Mouse (Mus musculus): Measurements from ENCODE around the gene Osbpl3. TPM values are rescaled to one million over a fixed set of nuclear protein-coding genes. Genes with fewer than 3 reads are reported as not detected.

Gene Osbpl3
- polyA plus RNA-seq, 1 experiment: 23.3 TPM

DNA sequence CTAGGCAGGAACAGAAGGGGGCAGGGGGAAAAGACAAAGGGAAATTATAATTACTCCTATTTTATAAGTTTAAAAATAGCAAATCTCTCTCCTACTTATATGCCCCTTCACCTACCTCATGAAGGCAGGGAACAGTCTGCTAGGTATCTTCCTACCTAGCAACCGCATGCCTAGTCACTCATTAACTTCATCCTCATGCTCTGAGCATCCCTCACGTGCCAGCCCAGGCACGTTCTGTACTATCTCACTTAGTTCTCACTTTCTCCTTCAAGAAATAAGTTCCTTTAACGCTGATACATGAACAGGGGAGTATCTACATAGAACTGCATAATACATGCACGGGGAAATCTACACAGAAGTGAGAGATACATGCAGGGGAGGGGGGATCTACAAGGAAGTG is 92.6 kb downstream of the Osbpl3 start:
- TF ChIP-seq EP300 (IDR thresholded peaks at IDR 0.05; ENCODE audit: insufficient read depth, low read depth, low read length) (no peak), CTCF (IDR thresholded peaks at IDR 0.05; ENCODE audit: low read depth, low read length) (no peak), POLR2A (IDR thresholded peaks at IDR 0.05; ENCODE audit: insufficient read depth, low read length) (no peak)
- H3K36me3 ChIP-seq (ENCODE audit: control insufficient read depth, insufficient read depth, low read length, poor library complexity, severe bottlenecking): no peaks in the 10 kb centered on the region
- H3K9me3 ChIP-seq (replicated peaks; ENCODE audit: control insufficient read depth, insufficient read depth, low read length, poor library complexity, severe bottlenecking): no peaks in the 10 kb centered on the region
- no peak overlapping the region for H3K9ac ChIP-seq (ENCODE audit: low read depth, poor library complexity, severe bottlenecking)
- no peak overlapping the region for H3K4me3 ChIP-seq (ENCODE audit: low read depth, low read length)
- H3K4me1 ChIP-seq (ENCODE audit: control insufficient read depth, insufficient read depth, low read length): no peaks in the 10 kb centered on the region
- no peak overlapping the region for H3K27ac ChIP-seq (ENCODE audit: insufficient read depth, low read length)
- no peaks in the 10 kb centered on the region for H3K27me3 ChIP-seq (ENCODE audit: control insufficient read depth, insufficient read depth, low read length, poor library complexity, severe bottlenecking)

GRCm38 (mm10) chr6:50362704-50363261 is 93.2 kb downstream of the Osbpl3 start:
- no peak overlapping the region for H3K27ac ChIP-seq (ENCODE audit: insufficient read depth, low read length)
- no peaks in the 10 kb centered on the region for H3K27me3 ChIP-seq (ENCODE audit: control insufficient read depth, insufficient read depth, low read length, poor library complexity, severe bottlenecking)
- H3K4me1 ChIP-seq (ENCODE audit: control insufficient read depth, insufficient read depth, low read length): no peaks in the 10 kb centered on the region
- TF ChIP-seq CTCF (IDR thresholded peaks at IDR 0.05; ENCODE audit: low read depth, low read length): no peak
- TF ChIP-seq EP300 (IDR thresholded peaks at IDR 0.05; ENCODE audit: insufficient read depth, low read depth, low read length): no peak
- no peaks in the 10 kb centered on the region for H3K9me3 ChIP-seq (replicated peaks; ENCODE audit: control insufficient read depth, insufficient read depth, low read length, poor library complexity, severe bottlenecking)
- H3K9ac ChIP-seq (ENCODE audit: low read depth, poor library complexity, severe bottlenecking): no peak overlapping the region
- no peak overlapping the region for H3K4me3 ChIP-seq (ENCODE audit: low read depth, low read length)
- H3K36me3 ChIP-seq (ENCODE audit: control insufficient read depth, insufficient read depth, low read length, poor library complexity, severe bottlenecking): no peaks in the 10 kb centered on the region

- H3K9ac ChIP-seq (ENCODE audit: low read depth, poor library complexity, severe bottlenecking): no peak overlapping the region
- no peak overlapping the region for H3K27ac ChIP-seq (ENCODE audit: insufficient read depth, low read length)
- no peaks in the 10 kb centered on the region for H3K9me3 ChIP-seq (replicated peaks; ENCODE audit: control insufficient read depth, insufficient read depth, low read length, poor library complexity, severe bottlenecking)
- no peak overlapping the region for H3K4me3 ChIP-seq (ENCODE audit: low read depth, low read length)
- no peaks in the 10 kb centered on the region for H3K36me3 ChIP-seq (ENCODE audit: control insufficient read depth, insufficient read depth, low read length, poor library complexity, severe bottlenecking)
- TF ChIP-seq EP300 (IDR thresholded peaks at IDR 0.05; ENCODE audit: insufficient read depth, low read depth, low read length): no peak
- no peak for TF ChIP-seq POLR2A (IDR thresholded peaks at IDR 0.05; ENCODE audit: insufficient read depth, low read length)
- TF ChIP-seq CTCF (IDR thresholded peaks at IDR 0.05; ENCODE audit: low read depth, low read length): no peak
- no peaks in the 10 kb centered on the region for H3K27me3 ChIP-seq (ENCODE audit: control insufficient read depth, insufficient read depth, low read length, poor library complexity, severe bottlenecking)
- no peaks in the 10 kb centered on the region for H3K4me1 ChIP-seq (ENCODE audit: control insufficient read depth, insufficient read depth, low read length)
These were observed 93.8 kb downstream of the Osbpl3 start for GRCm38 (mm10) chr6:50362196-50362595.

GRCm38 (mm10) chr6:50358104-50358679 is 97.8 kb downstream of the Osbpl3 start:
- no peak overlapping the region for H3K27ac ChIP-seq (ENCODE audit: insufficient read depth, low read length)
- H3K27me3 ChIP-seq (ENCODE audit: control insufficient read depth, insufficient read depth, low read length, poor library complexity, severe bottlenecking): no peaks in the 10 kb centered on the region
- no peaks in the 10 kb centered on the region for H3K4me1 ChIP-seq (ENCODE audit: control insufficient read depth, insufficient read depth, low read length)
- no peak overlapping the region for H3K9ac ChIP-seq (ENCODE audit: low read depth, poor library complexity, severe bottlenecking)
- H3K9me3 ChIP-seq (replicated peaks; ENCODE audit: control insufficient read depth, insufficient read depth, low read length, poor library complexity, severe bottlenecking): no peaks in the 10 kb centered on the region
- TF ChIP-seq POLR2A (IDR thresholded peaks at IDR 0.05; ENCODE audit: insufficient read depth, low read length) (no peak), EP300 (IDR thresholded peaks at IDR 0.05; ENCODE audit: insufficient read depth, low read depth, low read length) (no peak), CTCF (IDR thresholded peaks at IDR 0.05; ENCODE audit: low read depth, low read length) (no peak)
- no peak overlapping the region for H3K4me3 ChIP-seq (ENCODE audit: low read depth, low read length)
- no peaks in the 10 kb centered on the region for H3K36me3 ChIP-seq (ENCODE audit: control insufficient read depth, insufficient read depth, low read length, poor library complexity, severe bottlenecking)

DNA sequence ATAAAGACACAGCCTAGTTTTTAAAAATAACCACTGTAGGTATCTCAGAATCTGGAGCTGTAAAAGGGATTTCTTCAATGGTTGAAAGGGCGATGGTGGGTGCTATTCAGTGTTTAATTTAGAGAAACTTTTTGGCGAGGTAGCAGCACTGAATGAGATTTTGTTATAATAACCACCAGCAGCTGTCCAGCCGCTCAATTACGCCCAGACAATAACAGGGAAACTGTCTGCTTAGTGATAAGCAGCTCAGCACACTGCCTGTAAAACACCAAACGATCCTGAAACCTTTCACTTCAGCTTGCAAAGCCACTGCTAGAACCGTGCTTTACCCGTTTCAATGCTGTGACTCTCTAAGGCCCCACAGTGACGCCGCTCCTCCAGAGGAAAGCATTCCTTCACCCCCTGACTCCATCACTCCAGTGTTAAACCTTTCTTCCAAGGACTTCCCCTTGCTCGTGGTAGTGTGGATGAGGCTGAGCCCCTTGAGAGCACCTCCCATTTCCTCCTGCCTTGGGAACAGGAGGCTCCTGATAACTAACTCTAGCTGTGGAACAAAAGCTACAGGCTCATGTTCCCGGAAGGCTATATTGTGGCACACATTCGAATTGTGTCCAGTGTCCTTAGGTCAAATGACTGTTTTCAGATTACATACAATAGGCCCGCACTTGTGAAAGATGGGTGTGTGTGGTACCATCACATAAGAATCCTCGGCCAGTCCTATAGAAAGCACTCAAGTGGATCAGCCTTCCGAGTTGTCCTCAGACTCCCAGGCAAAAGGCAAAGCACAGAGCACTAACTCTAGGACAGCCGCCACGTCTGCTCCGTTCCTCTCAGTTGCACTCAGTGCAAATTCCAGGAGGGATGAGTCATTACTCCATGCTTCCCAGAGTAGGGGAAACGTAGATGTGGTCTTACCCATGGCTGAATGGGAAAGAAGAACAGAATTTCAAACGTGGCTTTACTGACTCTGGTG is 101.0 kb downstream of the Osbpl3 start:
- H3K27ac ChIP-seq (ENCODE audit: insufficient read depth, low read length): no peak overlapping the region
- no peak overlapping the region for H3K4me3 ChIP-seq (ENCODE audit: low read depth, low read length)
- H3K36me3 ChIP-seq (ENCODE audit: control insufficient read depth, insufficient read depth, low read length, poor library complexity, severe bottlenecking): no peaks in the 10 kb centered on the region
- no peaks in the 10 kb centered on the region for H3K4me1 ChIP-seq (ENCODE audit: control insufficient read depth, insufficient read depth, low read length)
- TF ChIP-seq CTCF (IDR thresholded peaks at IDR 0.05; ENCODE audit: low read depth, low read length): no peak
- H3K9ac ChIP-seq (ENCODE audit: low read depth, poor library complexity, severe bottlenecking): no peak overlapping the region
- H3K9me3 ChIP-seq (replicated peaks; ENCODE audit: control insufficient read depth, insufficient read depth, low read length, poor library complexity, severe bottlenecking): no peaks in the 10 kb centered on the region
- no peaks in the 10 kb centered on the region for H3K27me3 ChIP-seq (ENCODE audit: control insufficient read depth, insufficient read depth, low read length, poor library complexity, severe bottlenecking)

GRCm38 (mm10) chr6:50352812-50353211 is 103.2 kb downstream of the Osbpl3 start:
- Histone ChIP-seq H3K9ac (ENCODE audit: low read depth, poor library complexity, severe bottlenecking) (no peak overlapping the region), H3K36me3 (ENCODE audit: control insufficient read depth, insufficient read depth, low read length, poor library complexity, severe bottlenecking) (no peaks in the 10 kb centered on the region), H3K4me1 (ENCODE audit: control insufficient read depth, insufficient read depth, low read length) (no peaks in the 10 kb centered on the region), H3K27me3 (ENCODE audit: control insufficient read depth, insufficient read depth, low read length, poor library complexity, severe bottlenecking) (no peaks in the 10 kb centered on the region), H3K9me3 (replicated peaks; ENCODE audit: control insufficient read depth, insufficient read depth, low read length, poor library complexity, severe bottlenecking) (no peaks in the 10 kb centered on the region), H3K27ac (ENCODE audit: insufficient read depth, low read length) (no peak overlapping the region), H3K4me3 (ENCODE audit: low read depth, low read length) (no peak overlapping the region)
- TF ChIP-seq EP300 (IDR thresholded peaks at IDR 0.05; ENCODE audit: insufficient read depth, low read depth, low read length): no peak
- TF ChIP-seq POLR2A (IDR thresholded peaks at IDR 0.05; ENCODE audit: insufficient read depth, low read length): no peak
- no peak for TF ChIP-seq CTCF (IDR thresholded peaks at IDR 0.05; ENCODE audit: low read depth, low read length)

All from ES-Bruce4 (cell line).